Mouse (Mus musculus) E14TG2a.4 (cell line): ENCODE data around the gene Psen2.
A peak's percentile ranks its signal among the peaks of the same experiment; 100 is the strongest.

Experiments
- H3K27me3 ChIP-seq: 2 replicates; pipeline ENCODE4 v1.6.1; 2014; ENCODE audit warnings: low read length, control low read depth; ENCODE audit not compliant: insufficient read depth
- H3K36me3 ChIP-seq: 2 replicates; pipeline ENCODE4 v1.6.1; 2014; ENCODE audit warnings: low read length, control low read depth; ENCODE audit not compliant: insufficient read depth
- H3K4me1 ChIP-seq: replicated peaks from 2 replicates; pipeline ENCODE4 v1.6.1; 2014; ENCODE audit warnings: low read depth, low read length, control low read depth
- H3K4me3 ChIP-seq: replicated peaks from 2 replicates; pipeline ENCODE4 v1.5.1; 2014; ENCODE audit warnings: mild to moderate bottlenecking, low read length
- H3K9me3 ChIP-seq: 2 replicates; pipeline ENCODE4 v1.6.1; 2014; ENCODE audit warnings: low read length, control low read depth
- CTCF ChIP-seq: conservative IDR thresholded peaks from 2 replicates; pipeline ENCODE4 v1.5.1; 2014; ENCODE audit warnings: low read length
- NANOG ChIP-seq: IDR thresholded peaks from 2 replicates; pipeline ENCODE4 v1.6.1; 2014; ENCODE audit warnings: borderline replicate concordance, low read length, mixed read lengths
- POU5F1 ChIP-seq: IDR thresholded peaks from 2 replicates; pipeline ENCODE4 v1.6.1; 2014; ENCODE audit warnings: low read length, borderline replicate concordance

Gene Psen2

GRCm38 (mm10) chr1:180265399-180265798, 2.2 kb upstream of the Psen2 start:
- TF ChIP-seq POU5F1 (no peak), NANOG (no peak), CTCF (no peak)
- H3K4me3 ChIP-seq, result no peak overlapping the region

GRCm38 (mm10) chr1:180264851-180265250, 1.6 kb upstream of the Psen2 start:
- no peak for TF ChIP-seq POU5F1
- Histone ChIP-seq H3K4me3 (no peak overlapping the region), H3K9me3 (no peaks in the 10 kb centered on the region), H3K36me3 (no peaks in the 10 kb centered on the region), H3K27me3 (peaks cover 39% of the 10 kb centered on the region), H3K4me1 (peaks cover 10% of the 10 kb centered on the region; the same call in 1 of the 2 replicates)

More at GRCm38 (mm10) chr1:180265399-180265798, 2.2 kb upstream of the Psen2 start:
- peaks cover 10% of the 10 kb centered on the region; the same call in 1 of the 2 replicates for H3K4me1 ChIP-seq
- peaks cover 39% of the 10 kb centered on the region for H3K27me3 ChIP-seq
- no peaks in the 10 kb centered on the region for H3K9me3 ChIP-seq
- no peaks in the 10 kb centered on the region for H3K36me3 ChIP-seq

GRCm38 (mm10) chr1:180264389-180264788, 1.2 kb upstream of the Psen2 start:
- H3K4me1 ChIP-seq, result peaks cover 10% of the 10 kb centered on the region; the same call in 1 of the 2 replicates
- no peaks in the 10 kb centered on the region for H3K36me3 ChIP-seq
- no peak for TF ChIP-seq NANOG
- no peak for TF ChIP-seq CTCF
- no peak for TF ChIP-seq POU5F1
- peaks cover 39% of the 10 kb centered on the region for H3K27me3 ChIP-seq
- no peak overlapping the region for H3K4me3 ChIP-seq
- no peaks in the 10 kb centered on the region for H3K9me3 ChIP-seq

GRCm38 (mm10) chr1:180261857-180262570, 1.2 kb downstream of the Psen2 start:
- H3K4me1 ChIP-seq, result peaks cover 4% of the 10 kb centered on the region; the same call in 1 of the 2 replicates
- no peak for TF ChIP-seq POU5F1
- no peak for TF ChIP-seq NANOG
- TF ChIP-seq CTCF, result no peak
- H3K36me3 ChIP-seq, result no peaks in the 10 kb centered on the region

GRCm38 (mm10) chr1:180261415-180261814, 1.8 kb downstream of the Psen2 start:
- H3K36me3 ChIP-seq, result no peaks in the 10 kb centered on the region
- peaks cover 24% of the 10 kb centered on the region for H3K27me3 ChIP-seq
- no peak for TF ChIP-seq POU5F1
- H3K9me3 ChIP-seq, result no peaks in the 10 kb centered on the region
- no peak overlapping the region for H3K4me3 ChIP-seq
- peaks cover 10% of the 10 kb centered on the region; the same call in 1 of the 2 replicates for H3K4me1 ChIP-seq

More at GRCm38 (mm10) chr1:180261857-180262570, 1.2 kb downstream of the Psen2 start:
- H3K4me3 ChIP-seq, result no peak overlapping the region
- H3K9me3 ChIP-seq, result no peaks in the 10 kb centered on the region
- H3K27me3 ChIP-seq, result peaks cover 28% of the 10 kb centered on the region

- no peak overlapping the region for H3K4me3 ChIP-seq
- TF ChIP-seq CTCF, result no peak
- TF ChIP-seq POU5F1, result no peak
- TF ChIP-seq NANOG, result no peak
- H3K4me1 ChIP-seq, result peaks cover 10% of the 10 kb centered on the region; the same call in 1 of the 2 replicates
- no peaks in the 10 kb centered on the region for H3K36me3 ChIP-seq
- peaks cover 21% of the 10 kb centered on the region for H3K27me3 ChIP-seq
- no peaks in the 10 kb centered on the region for H3K9me3 ChIP-seq
Measured at GRCm38 (mm10) chr1:180260886-180261285, 2.4 kb downstream of the Psen2 start.

GRCm38 (mm10) chr1:180259753-180260152, 3.5 kb downstream of the Psen2 start:
- Histone ChIP-seq H3K4me3 (no peak overlapping the region), H3K4me1 (peaks cover 16% of the 10 kb centered on the region), H3K9me3 (no peaks in the 10 kb centered on the region), H3K27me3 (peaks cover 14% of the 10 kb centered on the region), H3K36me3 (no peaks in the 10 kb centered on the region)
- TF ChIP-seq POU5F1 (no peak), CTCF (no peak)

GRCm38 (mm10) chr1:180257446-180257845, 5.8 kb downstream of the Psen2 start:
- Histone ChIP-seq H3K9me3 (no peaks in the 10 kb centered on the region), H3K4me3 (no peak overlapping the region), H3K36me3 (no peaks in the 10 kb centered on the region), H3K27me3 (peaks cover 12% of the 10 kb centered on the region), H3K4me1 (peaks cover 20% of the 10 kb centered on the region)
- TF ChIP-seq POU5F1 (no peak), NANOG (no peak), CTCF (no peak)

- H3K4me1 ChIP-seq, result peaks cover 20% of the 10 kb centered on the region
- peaks cover 9% of the 10 kb centered on the region for H3K27me3 ChIP-seq
- peak overlapping the region; percentile 91 for H3K4me3 ChIP-seq
- H3K9me3 ChIP-seq, result no peaks in the 10 kb centered on the region
- H3K36me3 ChIP-seq, result no peaks in the 10 kb centered on the region
- TF ChIP-seq NANOG, result no peak
- TF ChIP-seq CTCF, result no peak
- no peak for TF ChIP-seq POU5F1
Measured at GRCm38 (mm10) chr1:180256866-180257265, 6.4 kb downstream of the Psen2 start.
